Mouse (Mus musculus): ENCODE results near the gene Psmf1. TPM values are rescaled to one million over a fixed set of nuclear protein-coding genes. Genes with fewer than 3 reads are reported as not detected.

Gene Psmf1
- polyA plus RNA-seq, 1 experiment from 2014 or later = 46.3 TPM

DNA sequence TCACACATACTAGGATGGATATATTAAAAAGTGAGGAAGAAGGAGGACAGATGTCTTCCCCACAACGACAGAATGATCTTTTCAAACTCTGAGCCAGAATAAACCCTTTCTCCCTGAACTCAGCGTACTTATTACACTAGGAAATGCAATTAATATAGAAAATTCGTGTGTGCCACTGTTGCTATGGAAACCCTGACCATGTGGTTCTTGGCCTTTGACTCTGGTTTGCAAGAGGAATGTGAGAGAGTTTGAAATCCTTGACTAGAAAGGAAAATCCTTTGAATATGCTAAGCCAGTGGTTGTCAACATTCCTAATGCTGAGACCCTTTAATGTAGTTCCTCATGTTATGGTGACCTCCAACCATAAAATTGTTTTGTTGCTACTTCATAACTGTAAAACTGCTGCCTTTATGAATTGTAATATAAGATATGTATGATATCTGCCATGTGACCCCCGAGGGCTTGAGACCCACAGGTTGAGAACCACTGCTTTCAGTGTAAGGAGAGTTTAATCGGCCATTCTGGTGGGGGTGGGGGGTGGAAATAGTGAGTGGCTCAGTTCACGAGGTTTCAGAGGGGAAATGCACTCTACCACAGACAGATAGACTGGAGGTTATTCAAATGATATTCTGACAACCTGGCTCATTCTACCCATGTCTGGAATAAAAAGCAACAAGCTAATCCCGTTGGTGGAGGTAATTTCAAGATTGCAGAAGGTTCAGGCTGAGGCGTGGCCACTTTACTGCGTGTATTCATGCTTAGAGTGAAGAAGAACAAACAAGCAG is 12.5 kb upstream of the Psmf1 start:
- no peaks in the 10 kb centered on the region for H3K9me3 ChIP-seq
- 40% methylated on average over 9 of the region's 9 CpGs for whole genome bisulfite sequencing
- H3K4me1 ChIP-seq = 0 out of 2 replicates have a peak, but pooled peaks cover 3% of the 10 kb centered on the region
- no peaks in the 10 kb centered on the region for H3K27me3 ChIP-seq
- no peak overlapping the region for H3K4me3 ChIP-seq
- H3K27ac ChIP-seq = no peak overlapping the region
- H3K4me2 ChIP-seq = no peak overlapping the region
- no peak for ATAC-seq (ENCODE audit: insufficient number of reproducible peaks, insufficient read depth, low FRiP score, low TSS enrichment, low read depth)
- no peak overlapping the region for H3K9ac ChIP-seq
- H3K36me3 ChIP-seq = no peaks in the 10 kb centered on the region

DNA sequence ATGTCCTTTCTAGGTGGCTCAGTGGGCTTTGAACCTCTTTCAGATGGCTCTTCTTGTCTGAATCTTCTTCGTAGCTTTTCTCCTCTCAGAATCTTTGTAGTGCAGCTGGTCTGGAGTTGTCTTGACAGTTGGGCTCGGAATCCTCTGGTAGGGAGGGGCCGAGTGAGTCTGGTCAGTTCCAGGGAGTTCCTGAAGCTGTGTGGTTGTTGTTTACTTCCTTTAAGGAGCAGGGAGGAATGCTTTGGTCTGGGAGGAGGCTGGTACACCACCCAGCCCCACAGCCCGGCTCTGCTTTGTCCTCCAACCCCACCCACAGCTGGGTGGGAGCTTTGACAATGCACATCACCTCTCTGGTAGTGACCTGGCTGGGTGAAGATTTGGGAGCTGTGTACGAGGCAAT is 7.3 kb upstream of the Psmf1 start:
- no peaks in the 10 kb centered on the region for H3K36me3 ChIP-seq
- no peak overlapping the region for H3K4me3 ChIP-seq
- 69% methylated on average over 5 of the region's 5 CpGs for WGBS
- H3K4me2 ChIP-seq = no peak overlapping the region
- ATAC-seq (ENCODE audit: insufficient number of reproducible peaks, insufficient read depth, low FRiP score, low TSS enrichment, low read depth) = no peak
- no peaks in the 10 kb centered on the region for H3K4me1 ChIP-seq
- H3K27me3 ChIP-seq = peaks cover 13% of the 10 kb centered on the region; the same call in 1 of the 2 replicates
- H3K27ac ChIP-seq = no peak overlapping the region
- H3K9ac ChIP-seq = no peak overlapping the region
- H3K9me3 ChIP-seq = no peaks in the 10 kb centered on the region

DNA sequence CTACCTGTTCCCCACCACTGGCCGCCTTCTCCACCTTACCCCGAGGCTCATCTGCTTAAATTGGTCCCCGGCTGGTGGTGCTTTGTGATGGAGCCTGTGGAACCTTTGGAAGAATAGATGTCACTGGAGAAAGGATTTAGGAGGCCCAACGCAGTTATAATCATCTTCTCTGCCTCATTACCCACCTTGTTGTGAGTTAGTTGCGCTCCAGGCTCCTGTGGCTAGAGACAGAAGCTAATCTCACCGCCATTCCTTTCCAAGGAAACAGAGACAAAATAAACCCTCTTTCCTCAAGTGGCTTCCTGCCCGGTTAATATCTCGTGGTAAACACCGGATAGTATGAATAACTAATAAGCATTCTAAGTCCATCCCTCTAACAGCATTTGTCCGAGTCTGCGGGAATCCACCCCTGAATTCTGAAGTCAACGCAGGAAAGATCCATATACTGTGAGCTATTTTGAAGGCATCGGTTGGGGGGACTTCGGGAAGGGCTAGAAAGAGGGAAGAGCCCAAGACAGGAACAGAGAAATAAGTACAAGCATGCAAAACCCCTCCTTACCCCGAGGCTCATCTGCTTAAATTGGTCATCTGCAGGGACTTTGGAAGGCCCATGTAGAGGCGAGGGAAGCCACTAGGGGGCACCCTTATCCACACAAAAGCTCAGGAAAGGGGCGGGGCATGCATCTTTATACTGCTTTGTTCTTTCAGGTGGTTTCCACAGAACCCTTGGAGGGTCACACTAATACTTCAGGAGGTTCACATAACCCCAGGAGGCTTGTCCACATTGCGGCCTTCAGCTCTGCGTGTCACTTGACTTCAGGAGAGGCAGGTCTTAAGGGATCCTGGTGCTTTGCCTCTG is 4.1 kb upstream of the Psmf1 start:
- peak; percentile 32; the same call in 1 of the 2 replicates for ATAC-seq (ENCODE audit: insufficient number of reproducible peaks, insufficient read depth, low FRiP score, low TSS enrichment, low read depth)

DNA sequence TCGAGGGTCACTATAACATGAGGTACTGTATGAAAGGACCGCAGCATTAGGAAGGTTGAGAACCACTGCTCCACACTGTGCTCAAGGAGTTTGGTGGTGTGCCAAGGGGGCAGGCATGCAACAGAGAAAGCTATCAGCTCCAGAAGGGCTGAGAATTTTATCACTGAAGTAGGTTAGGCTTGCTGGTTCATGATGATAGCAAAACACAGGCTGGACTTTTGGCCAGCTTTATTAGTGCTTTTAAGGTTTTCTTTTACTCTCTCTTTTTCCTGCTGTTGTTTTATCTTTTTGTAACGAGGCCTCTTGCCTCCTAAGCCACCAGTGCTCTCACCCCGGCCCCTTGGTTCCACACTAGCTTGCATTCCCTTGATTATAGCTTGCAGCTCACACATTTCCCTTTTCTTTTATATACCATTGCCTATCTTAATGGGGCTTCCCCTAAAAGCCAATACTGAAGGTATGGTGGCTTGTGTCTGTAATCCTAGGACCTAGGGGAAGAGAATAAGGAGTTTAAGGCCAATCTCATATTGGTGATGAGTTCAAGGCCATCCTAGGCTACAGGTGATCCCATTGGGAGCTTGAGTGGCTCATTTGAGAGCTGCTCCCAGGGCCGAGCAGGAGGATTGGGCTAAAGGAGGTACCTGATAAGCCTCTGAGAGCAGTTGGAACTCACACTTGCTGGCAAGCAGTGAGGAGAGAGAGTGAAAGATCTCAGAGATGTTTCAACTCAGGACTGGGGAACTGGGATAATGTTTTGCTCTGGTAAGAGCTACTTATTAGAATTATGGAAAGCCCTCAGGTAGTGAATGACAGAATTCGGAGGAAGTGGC is 921 bp downstream of the Psmf1 start:
- Histone ChIP-seq H3K27ac (no peak overlapping the region), H3K9ac (no peak overlapping the region), H3K4me1 (peaks cover 22% of the 10 kb centered on the region), H3K36me3 (no peaks in the 10 kb centered on the region), H3K4me3 (no peak overlapping the region), H3K9me3 (no peaks in the 10 kb centered on the region), H3K4me2 (no peak overlapping the region), H3K27me3 (peaks cover 23% of the 10 kb centered on the region)
- no peak for ATAC-seq (ENCODE audit: insufficient number of reproducible peaks, insufficient read depth, low FRiP score, low TSS enrichment, low read depth)
- WGBS = 60% methylated on average over 6 of the region's 6 CpGs

More for the DNA sequence above, 4.1 kb upstream of the Psmf1 start:
- H3K4me1 ChIP-seq = no peaks in the 10 kb centered on the region
- no peak overlapping the region; the same call in 1 of the 2 replicates for H3K4me2 ChIP-seq
- peaks cover 20% of the 10 kb centered on the region for H3K27me3 ChIP-seq
- no peaks in the 10 kb centered on the region for H3K36me3 ChIP-seq
- 32% methylated on average over 19 of the region's 19 CpGs for WGBS
- H3K9me3 ChIP-seq = no peaks in the 10 kb centered on the region
- H3K27ac ChIP-seq = no peak overlapping the region
- no peak overlapping the region for H3K4me3 ChIP-seq
- H3K9ac ChIP-seq = no peak overlapping the region

DNA sequence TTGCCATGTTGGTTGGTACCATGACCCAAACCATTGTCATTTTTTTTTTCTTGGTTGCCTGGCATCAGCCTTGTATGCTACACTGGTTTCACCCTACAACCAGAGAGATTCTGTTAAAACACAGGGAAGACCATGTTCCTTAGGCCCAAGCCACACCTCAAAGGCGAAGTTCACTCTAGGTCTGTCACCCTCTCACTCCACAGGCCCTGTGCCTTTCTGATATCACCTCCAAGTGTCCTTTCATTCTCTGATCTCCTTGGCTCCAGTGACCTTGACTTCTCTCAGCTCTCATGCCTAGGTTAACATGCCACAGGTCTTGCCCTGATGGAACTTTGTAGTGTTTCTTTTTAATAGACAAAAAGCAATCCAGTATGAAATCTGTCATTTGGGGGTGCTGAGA is 1.9 kb downstream of the Psmf1 start:
- H3K4me1 ChIP-seq = peaks cover 22% of the 10 kb centered on the region
- no peak overlapping the region for H3K27ac ChIP-seq
- no peaks in the 10 kb centered on the region for H3K36me3 ChIP-seq
- H3K4me2 ChIP-seq = 0 out of 2 replicates have a peak overlapping the region, but pooled peaks have one; percentile 85
- no peaks in the 10 kb centered on the region for H3K9me3 ChIP-seq
- H3K9ac ChIP-seq = no peak overlapping the region
- WGBS = 98% methylated on average over 1 of the region's 1 CpGs
- no peak for ATAC-seq (ENCODE audit: insufficient number of reproducible peaks, insufficient read depth, low FRiP score, low TSS enrichment, low read depth)
- H3K27me3 ChIP-seq = peaks cover 13% of the 10 kb centered on the region
- no peak overlapping the region for H3K4me3 ChIP-seq

DNA sequence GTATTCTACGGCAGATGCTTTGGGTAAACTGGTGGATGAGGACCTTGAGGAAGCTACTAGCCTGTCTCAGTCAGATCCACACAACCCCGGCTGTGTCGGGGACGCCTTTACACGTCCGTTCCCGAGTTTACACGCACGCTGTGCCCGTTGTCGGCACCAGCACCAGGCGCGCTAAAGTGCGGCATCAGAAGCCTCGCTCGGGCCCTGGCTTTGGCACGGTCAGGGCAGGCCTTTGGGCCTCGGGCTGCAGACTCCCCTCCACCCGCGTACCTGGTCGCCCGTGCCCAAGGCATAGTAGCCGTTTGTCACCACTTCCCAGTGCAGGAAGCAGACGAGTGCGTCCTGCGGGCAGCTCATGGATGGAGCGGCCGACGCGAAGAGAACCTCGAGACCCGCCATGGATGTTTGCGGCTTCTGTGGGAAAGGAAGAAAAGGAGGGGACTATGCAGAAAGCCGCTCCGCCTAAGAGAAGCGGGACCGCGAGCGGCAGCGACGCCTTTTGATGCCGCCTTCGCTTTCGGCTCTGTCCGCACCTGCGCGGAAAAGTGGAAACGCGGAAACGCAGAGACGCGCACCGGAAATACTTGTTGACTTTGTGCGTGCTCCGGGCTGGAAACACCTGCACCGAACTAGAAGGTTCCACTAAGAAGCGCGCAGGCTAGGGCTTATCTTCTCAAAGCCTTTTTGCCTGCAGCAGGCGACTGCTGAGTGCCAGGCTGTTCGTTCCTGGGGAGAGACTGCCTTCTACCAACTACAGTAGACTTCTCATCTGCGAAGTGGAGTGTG is 3.1 kb downstream of the Psmf1 start:
- Histone ChIP-seq H3K9me3 (no peaks in the 10 kb centered on the region), H3K4me2 (peak overlapping the region; percentile 85), H3K4me1 (peaks cover 22% of the 10 kb centered on the region), H3K27me3 (peaks cover 11% of the 10 kb centered on the region), H3K4me3 (peak overlapping the region; percentile 93), H3K9ac (peak overlapping the region; percentile 90), H3K27ac (peak overlapping the region; percentile 60), H3K36me3 (no peaks in the 10 kb centered on the region)
- WGBS = under 1% methylated on average over 61 of the region's 61 CpGs
- peak; percentile 85; the same call in 1 of the 2 replicates for ATAC-seq (ENCODE audit: insufficient number of reproducible peaks, insufficient read depth, low FRiP score, low TSS enrichment, low read depth)

DNA sequence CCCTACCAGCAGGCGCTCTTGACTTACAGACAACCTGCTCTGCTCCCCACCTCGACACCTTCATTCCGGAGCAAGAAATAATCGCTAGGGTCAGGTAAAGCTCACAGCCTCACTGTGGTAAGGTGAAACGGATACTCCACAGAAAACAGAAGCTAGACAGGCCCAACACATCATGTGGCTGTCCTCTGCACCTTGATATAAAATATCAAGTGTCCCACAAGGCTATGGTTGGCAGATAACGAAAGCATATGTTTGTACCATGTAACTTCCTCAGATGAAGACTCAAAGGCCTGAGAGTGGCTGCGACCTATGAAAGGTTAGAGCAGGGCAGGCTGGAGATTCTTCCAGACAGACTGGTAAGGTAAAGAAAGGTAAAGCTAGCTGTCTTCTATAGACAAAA is 4.5 kb downstream of the Psmf1 start:
- no peak for ATAC-seq (ENCODE audit: insufficient number of reproducible peaks, insufficient read depth, low FRiP score, low TSS enrichment, low read depth)
- Histone ChIP-seq H3K4me1 (peaks cover 22% of the 10 kb centered on the region), H3K27me3 (peaks cover 11% of the 10 kb centered on the region), H3K9me3 (no peaks in the 10 kb centered on the region), H3K4me3 (no peak overlapping the region), H3K27ac (no peak overlapping the region), H3K9ac (no peak overlapping the region), H3K36me3 (peaks cover 11% of the 10 kb centered on the region), H3K4me2 (peak overlapping the region; percentile 85)
- WGBS = 88% methylated on average over 7 of the region's 7 CpGs

DNA sequence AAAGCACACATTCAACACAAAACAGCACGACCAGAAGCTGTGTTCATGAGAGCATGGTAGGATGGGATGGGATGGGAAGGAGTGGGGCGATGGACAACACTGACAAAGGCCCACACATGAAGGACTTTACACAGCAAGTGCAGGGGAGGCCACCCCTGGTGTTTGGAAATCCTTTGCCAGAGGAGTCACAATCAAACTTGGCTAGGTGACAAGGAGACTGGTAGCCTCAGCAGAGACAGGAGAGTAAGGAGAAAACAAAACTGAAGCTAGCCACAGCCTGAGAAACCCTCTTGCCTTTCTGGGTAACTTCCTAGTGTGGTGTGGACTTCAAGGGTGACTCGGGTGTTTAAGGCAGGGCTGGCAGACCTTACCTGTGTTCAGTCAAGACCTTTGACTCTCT is 4.9 kb downstream of the Psmf1 start:
- Histone ChIP-seq H3K4me1 (peaks cover 22% of the 10 kb centered on the region), H3K9ac (no peak overlapping the region), H3K27ac (no peak overlapping the region), H3K36me3 (peaks cover 15% of the 10 kb centered on the region), H3K27me3 (peaks cover 10% of the 10 kb centered on the region), H3K4me2 (peak overlapping the region; percentile 85; the same call in 1 of the 2 replicates), H3K4me3 (no peak overlapping the region), H3K9me3 (no peaks in the 10 kb centered on the region)
- WGBS = 93% methylated on average over 3 of the region's 3 CpGs
- ATAC-seq (ENCODE audit: insufficient number of reproducible peaks, insufficient read depth, low FRiP score, low TSS enrichment, low read depth) = no peak

DNA sequence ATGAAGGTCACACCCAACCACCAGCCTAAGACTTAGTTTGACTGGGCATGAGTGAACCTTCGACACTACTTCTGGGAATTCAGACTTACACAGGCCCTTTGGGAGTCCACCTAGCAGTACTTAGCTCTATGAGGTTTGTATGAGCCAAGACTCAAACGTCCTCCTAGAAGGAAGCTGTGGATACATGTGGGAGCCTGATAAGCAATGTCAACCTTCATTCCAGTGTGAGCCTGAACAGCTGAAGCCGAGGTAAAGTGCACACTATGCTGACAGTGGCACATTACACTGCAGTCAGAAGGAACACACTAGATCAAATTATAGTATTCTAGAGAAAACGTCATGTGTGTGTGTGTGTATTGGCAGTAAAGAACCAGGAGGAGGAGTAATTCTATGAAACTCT is 5.5 kb downstream of the Psmf1 start:
- Histone ChIP-seq H3K27ac (no peak overlapping the region), H3K4me2 (no peak overlapping the region), H3K9ac (no peak overlapping the region), H3K36me3 (peaks cover 21% of the 10 kb centered on the region), H3K27me3 (peaks cover 4% of the 10 kb centered on the region; the same call in 1 of the 2 replicates), H3K4me1 (peaks cover 22% of the 10 kb centered on the region), H3K9me3 (no peaks in the 10 kb centered on the region), H3K4me3 (no peak overlapping the region)
- WGBS = 79% methylated on average over 4 of the region's 4 CpGs
- no peak for ATAC-seq (ENCODE audit: insufficient number of reproducible peaks, insufficient read depth, low FRiP score, low TSS enrichment, low read depth)

- WGBS = 96% methylated on average over 6 of the region's 6 CpGs
- Histone ChIP-seq H3K36me3 (peaks cover 32% of the 10 kb centered on the region), H3K4me2 (no peak overlapping the region), H3K4me1 (peaks cover 15% of the 10 kb centered on the region), H3K4me3 (no peak overlapping the region), H3K27me3 (no peaks in the 10 kb centered on the region), H3K9ac (no peak overlapping the region), H3K27ac (no peak overlapping the region), H3K9me3 (no peaks in the 10 kb centered on the region)
- ATAC-seq (ENCODE audit: insufficient number of reproducible peaks, insufficient read depth, low FRiP score, low TSS enrichment, low read depth) = no peak
Measured at GRCm38 (mm10) chr2:151735422-151735821, 8.6 kb downstream of the Psmf1 start.

Data from embryonic facial prominence, embryonic 13.5 days (tissue).